38 mouse cellular contexts compared by ENCODE assay signal in genomic region chr4:25813340-25813739, GRCm38 (mm10). TPM values are rescaled to one million over a fixed set of nuclear protein-coding genes. Genes with fewer than 3 reads are reported as not detected.
"Had no signal": no experiment of that assay in that cellular context is flagged by ENCODE, and none has a peak within 500 bp of the region (broad histone marks: within the 10 kb centered on the region; RNA-seq: fewer than 3 reads in every experiment).

No protein-coding gene starts in this region.

- DNase-seq: heart, adult 18-20 months; heart, adult 2 months; heart, postnatal 10 days; heart, postnatal 14 days; heart, postnatal 36 days; heart, postnatal 4 days; kidney, adult 11 months; kidney, adult 18-20 months; kidney, adult 2 months; kidney, adult 8-10 months; kidney, adult 9 months; kidney, postnatal 10 days; kidney, postnatal 14 days; kidney, postnatal 25 days; kidney, postnatal 36 days; kidney, postnatal 4 days; layer of hippocampus, adult 9-11 months had no signal

- H3K27ac ChIP-seq: heart, adult 2 months; heart, embryonic 10.5 days; heart, embryonic 13.5 days; heart, embryonic 15.5 days; hindbrain, embryonic 10.5 days; hindbrain, embryonic 12.5 days; hindbrain, embryonic 13.5 days; hindbrain, embryonic 14.5 days; hindbrain, embryonic 15.5 days; hindbrain, postnatal 0 days; intestine, embryonic 15.5 days; kidney, embryonic 15.5 days; kidney, postnatal 0 days; layer of hippocampus, adult 2 months had no signal

- H3K36me3 ChIP-seq: heart, embryonic 10.5 days; heart, embryonic 12.5 days; heart, embryonic 13.5 days; heart, embryonic 15.5 days; hindbrain, embryonic 10.5 days; hindbrain, embryonic 12.5 days; hindbrain, embryonic 13.5 days; hindbrain, embryonic 15.5 days; intestine, embryonic 15.5 days; kidney, embryonic 15.5 days had no signal

- H3K4me2 ChIP-seq: heart, embryonic 11.5 days; heart, embryonic 12.5 days; heart, embryonic 13.5 days; heart, embryonic 15.5 days; hindbrain, embryonic 12.5 days; hindbrain, embryonic 13.5 days; hindbrain, embryonic 14.5 days; hindbrain, embryonic 15.5 days; intestine, embryonic 15.5 days; kidney, embryonic 15.5 days had no signal

- H3K9ac ChIP-seq: heart, embryonic 12.5 days; heart, embryonic 13.5 days; heart, embryonic 15.5 days; hindbrain, embryonic 12.5 days; hindbrain, embryonic 13.5 days; hindbrain, embryonic 14.5 days; hindbrain, embryonic 15.5 days; intestine, embryonic 15.5 days; kidney, embryonic 15.5 days had no signal

- H3K27me3 ChIP-seq: heart, embryonic 12.5 days; heart, embryonic 13.5 days; heart, embryonic 15.5 days; hindbrain, embryonic 12.5 days; hindbrain, embryonic 13.5 days; hindbrain, embryonic 15.5 days; intestine, embryonic 15.5 days; kidney, embryonic 15.5 days had no signal

- H3K4me1 ChIP-seq: heart, embryonic 10.5 days; heart, embryonic 12.5 days; heart, embryonic 13.5 days; heart, embryonic 15.5 days; hindbrain, embryonic 10.5 days; hindbrain, embryonic 12.5 days; hindbrain, embryonic 13.5 days; hindbrain, embryonic 15.5 days; intestine, embryonic 15.5 days; kidney, embryonic 15.5 days had no signal

- H3K9me3 ChIP-seq: heart, embryonic 10.5 days; heart, embryonic 12.5 days; heart, embryonic 13.5 days; heart, embryonic 15.5 days; hindbrain, embryonic 10.5 days; hindbrain, embryonic 12.5 days; hindbrain, embryonic 13.5 days; hindbrain, embryonic 15.5 days; intestine, embryonic 15.5 days; kidney, embryonic 15.5 days had no signal

- ATAC-seq: hindbrain, embryonic 16.5 days; hindbrain, postnatal 0 days; inflammation-experienced regulatory T-cells, adult 6 months; intestine, embryonic 15.5 days; intestine, embryonic 16.5 days; intestine, postnatal 0 days had no signal

- H3K4me3 ChIP-seq: heart, adult 2 months; heart, embryonic 10.5 days; heart, embryonic 12.5 days; heart, embryonic 13.5 days; heart, embryonic 15.5 days; hindbrain, embryonic 10.5 days; hindbrain, embryonic 12.5 days; hindbrain, embryonic 13.5 days; hindbrain, embryonic 15.5 days; intestine, embryonic 15.5 days; kidney, embryonic 15.5 days; layer of hippocampus, adult 2 months had no signal

RNA-seq across cellular contexts. Expression of gene Fut9, which starts 13.3 kb away (rescaled TPM):
- polyA plus RNA-seq: heart, postnatal 0 days; inflammation-experienced regulatory T-cells, adult 6 months; large intestine, adult 2 months had no signal
